Mouse (Mus musculus): Measurements from ENCODE around the gene Sh2b1. TPM values are rescaled to one million over a fixed set of nuclear protein-coding genes. Genes with fewer than 3 reads are reported as not detected.

The Sh2b1 gene
- total and polyA plus RNA-seq, 2 experiments from 2014 or later: 46.8 to 63.9 TPM

GRCm38 (mm10) chr7:126504913-126505312, 29.7 kb upstream of the Sh2b1 start:
- no peak for TF ChIP-seq CTCF (IDR thresholded peaks at IDR 0.05)
- no peak overlapping the region for H3K4me3 ChIP-seq (ENCODE audit: low read depth, low read length)
- peaks cover 3% of the 10 kb centered on the region; the same call in 1 of the 2 replicates for H3K4me1 ChIP-seq (ENCODE audit: insufficient read depth, low read length)
- H3K9ac ChIP-seq (replicated peaks; ENCODE audit: low read length, poor library complexity, severe bottlenecking): no peak overlapping the region
- no peak for DNase-seq (ENCODE audit: low spot score)
- H3K27me3 ChIP-seq (ENCODE audit: insufficient read depth, low read length): no peaks in the 10 kb centered on the region
- H3K9me3 ChIP-seq (ENCODE audit: low read length): no peaks in the 10 kb centered on the region
- no peak overlapping the region for H3K4me2 ChIP-seq (ENCODE audit: low read depth, low read length, poor library complexity, severe bottlenecking)
- H3K36me3 ChIP-seq (ENCODE audit: insufficient read depth, low read length): peaks cover 11% of the 10 kb centered on the region
- 83% methylated on average over 2 of the region's 2 CpGs for WGBS
- ATAC-seq (ENCODE audit: low FRiP score): no peak
- no peak overlapping the region for H3K27ac ChIP-seq (ENCODE audit: low read depth, low read length)

GRCm38 (mm10) chr7:126503273-126503878, 28.2 kb upstream of the Sh2b1 start, which contains the start of gene Atxn2l:
Gene Atxn2l, minus strand, starts transcription at chr7:126503437.
- H3K27ac ChIP-seq (ENCODE audit: low read depth, low read length): peak within 1 kb of the TSS; percentile 100
- ATAC-seq (ENCODE audit: low FRiP score): peak; percentile 88
- H3K4me1 ChIP-seq (ENCODE audit: insufficient read depth, low read length): peaks cover 3% of the 10 kb centered on the region; the same call in 1 of the 2 replicates
- peak; percentile 99 for DNase-seq (ENCODE audit: low spot score)
- TF ChIP-seq CTCF (IDR thresholded peaks at IDR 0.05): peak; percentile 71
- H3K9ac ChIP-seq (replicated peaks; ENCODE audit: low read length, poor library complexity, severe bottlenecking): peak within 1 kb of the TSS; percentile 100
- WGBS: under 1% methylated on average over 46 of the region's 72 CpGs
- no peaks in the 10 kb centered on the region for H3K27me3 ChIP-seq (ENCODE audit: insufficient read depth, low read length)
- H3K4me2 ChIP-seq (ENCODE audit: low read depth, low read length, poor library complexity, severe bottlenecking): peak within 1 kb of the TSS; percentile 59
- H3K9me3 ChIP-seq (ENCODE audit: low read length): no peaks in the 10 kb centered on the region
- peaks cover 21% of the 10 kb centered on the region for H3K36me3 ChIP-seq (ENCODE audit: insufficient read depth, low read length)
- H3K4me3 ChIP-seq (ENCODE audit: low read depth, low read length): peak within 1 kb of the TSS; percentile 95

- Histone ChIP-seq H3K9ac (replicated peaks; ENCODE audit: low read length, poor library complexity, severe bottlenecking) (peak overlapping the region; percentile 100), H3K27me3 (ENCODE audit: insufficient read depth, low read length) (no peaks in the 10 kb centered on the region), H3K9me3 (ENCODE audit: low read length) (no peaks in the 10 kb centered on the region), H3K4me1 (ENCODE audit: insufficient read depth, low read length) (peaks cover 3% of the 10 kb centered on the region; the same call in 1 of the 2 replicates), H3K36me3 (ENCODE audit: insufficient read depth, low read length) (peaks cover 28% of the 10 kb centered on the region), H3K27ac (ENCODE audit: low read depth, low read length) (peak overlapping the region; percentile 100), H3K4me2 (ENCODE audit: low read depth, low read length, poor library complexity, severe bottlenecking) (peak overlapping the region; percentile 59), H3K4me3 (ENCODE audit: low read depth, low read length) (peak overlapping the region; percentile 95)
- ATAC-seq (ENCODE audit: low FRiP score) (no peak), DNase-seq (ENCODE audit: low spot score) (no peak)
- TF ChIP-seq CTCF (IDR thresholded peaks at IDR 0.05): no peak
- WGBS: under 1% methylated on average over 38 of the region's 40 CpGs
Measured at GRCm38 (mm10) chr7:126502751-126503150, 27.5 kb upstream of the Sh2b1 start.

- under 1% methylated on average over 44 of the region's 57 CpGs for WGBS
- no peaks in the 10 kb centered on the region for H3K27me3 ChIP-seq (ENCODE audit: insufficient read depth, low read length)
- H3K9me3 ChIP-seq (ENCODE audit: low read length): no peaks in the 10 kb centered on the region
- H3K4me2 ChIP-seq (ENCODE audit: low read depth, low read length, poor library complexity, severe bottlenecking): peak overlapping the region; percentile 59
- no peak for TF ChIP-seq CTCF (IDR thresholded peaks at IDR 0.05)
- H3K36me3 ChIP-seq (ENCODE audit: insufficient read depth, low read length): peaks cover 33% of the 10 kb centered on the region
- DNase-seq (ENCODE audit: low spot score) (peak; percentile 98), ATAC-seq (ENCODE audit: low FRiP score) (peak; percentile 93)
- H3K4me1 ChIP-seq (ENCODE audit: insufficient read depth, low read length): peaks cover 3% of the 10 kb centered on the region; the same call in 1 of the 2 replicates
- peak overlapping the region; percentile 100 for H3K27ac ChIP-seq (ENCODE audit: low read depth, low read length)
- peak overlapping the region; percentile 95 for H3K4me3 ChIP-seq (ENCODE audit: low read depth, low read length)
- peak overlapping the region; percentile 100 for H3K9ac ChIP-seq (replicated peaks; ENCODE audit: low read length, poor library complexity, severe bottlenecking)
Measured at GRCm38 (mm10) chr7:126502023-126502741, 27.0 kb upstream of the Sh2b1 start.

- Histone ChIP-seq H3K27me3 (ENCODE audit: insufficient read depth, low read length) (no peaks in the 10 kb centered on the region), H3K4me2 (ENCODE audit: low read depth, low read length, poor library complexity, severe bottlenecking) (peak overlapping the region; percentile 59), H3K36me3 (ENCODE audit: insufficient read depth, low read length) (peaks cover 38% of the 10 kb centered on the region), H3K9me3 (ENCODE audit: low read length) (no peaks in the 10 kb centered on the region), H3K4me1 (ENCODE audit: insufficient read depth, low read length) (peaks cover 3% of the 10 kb centered on the region; the same call in 1 of the 2 replicates), H3K4me3 (ENCODE audit: low read depth, low read length) (peak overlapping the region; percentile 95), H3K27ac (ENCODE audit: low read depth, low read length) (peak overlapping the region; percentile 100), H3K9ac (replicated peaks; ENCODE audit: low read length, poor library complexity, severe bottlenecking) (peak overlapping the region; percentile 100)
- WGBS: 4% methylated on average over 9 of the region's 9 CpGs
- DNase-seq (ENCODE audit: low spot score) (no peak), ATAC-seq (ENCODE audit: low FRiP score) (no peak)
- TF ChIP-seq CTCF (IDR thresholded peaks at IDR 0.05): no peak
Measured at GRCm38 (mm10) chr7:126501684-126502022, 26.4 kb upstream of the Sh2b1 start.

- Histone ChIP-seq H3K9me3 (ENCODE audit: low read length) (no peaks in the 10 kb centered on the region), H3K4me1 (ENCODE audit: insufficient read depth, low read length) (peaks cover 3% of the 10 kb centered on the region; the same call in 1 of the 2 replicates), H3K27ac (ENCODE audit: low read depth, low read length) (no peak overlapping the region), H3K27me3 (ENCODE audit: insufficient read depth, low read length) (no peaks in the 10 kb centered on the region), H3K4me3 (ENCODE audit: low read depth, low read length) (no peak overlapping the region), H3K36me3 (ENCODE audit: insufficient read depth, low read length) (peaks cover 60% of the 10 kb centered on the region), H3K9ac (replicated peaks; ENCODE audit: low read length, poor library complexity, severe bottlenecking) (no peak overlapping the region), H3K4me2 (ENCODE audit: low read depth, low read length, poor library complexity, severe bottlenecking) (no peak overlapping the region)
- TF ChIP-seq CTCF (IDR thresholded peaks at IDR 0.05): no peak
- ATAC-seq (ENCODE audit: low FRiP score) (no peak), DNase-seq (ENCODE audit: low spot score) (no peak)
- WGBS: 96% methylated on average over 7 of the region's 7 CpGs
Measured at GRCm38 (mm10) chr7:126499416-126499815, 24.2 kb upstream of the Sh2b1 start.
